Mouse (Mus musculus) heart, embryonic 14.5 days (tissue): Measurements from ENCODE around the gene Chst14. TPM values are rescaled to one million over a fixed set of nuclear protein-coding genes. Genes with fewer than 3 reads are reported as not detected.

Source experiments
- ATAC-seq: fragments of 200-750 bp; cut with Nextera tagmentation; 2 replicates; pipeline ENCODE4 v1.8.0; 2017; ENCODE audit warnings: low read depth, moderate TSS enrichment; ENCODE audit not compliant: insufficient number of reproducible peaks, insufficient read depth, low FRiP score
- H3K27ac ChIP-seq, 2 experiments: fragments of 200-500 bp in 1 of 2; fragments of 300-500 bp in 1 of 2; sonication (generic) in 1 of 2; replicated peaks in 1 of 2; 2 replicates each; pipeline ENCODE4 v1.5.1; 2012 to 2014; ENCODE audit warnings: low read depth in 2 of 2, low read length in 2 of 2, control low read depth in 1 of 2, mild to moderate bottlenecking in 1 of 2, mixed read lengths in 1 of 2; ENCODE audit not compliant: control insufficient read depth in 1 of 2, insufficient read depth in 1 of 2
- H3K27me3 ChIP-seq: fragments of 300-500 bp; sonication (generic); 2 replicates; pipeline ENCODE4 v1.6.1; 2014; ENCODE audit warnings: mild to moderate bottlenecking, low read length, control low read depth; ENCODE audit not compliant: control insufficient read depth, insufficient read depth
- H3K36me3 ChIP-seq: fragments of 300-500 bp; sonication (generic); 2 replicates; pipeline ENCODE4 v1.6.1; 2014; ENCODE audit warnings: mild to moderate bottlenecking, control low read depth, low read length, mixed read lengths; ENCODE audit not compliant: control insufficient read depth, insufficient read depth
- H3K4me1 ChIP-seq, 2 experiments: fragments of 200-500 bp in 1 of 2; fragments of 300-500 bp in 1 of 2; sonication (generic) in 1 of 2; 2 replicates each; pipeline ENCODE4 v1.6.1; 2012 to 2014; ENCODE audit warnings: low read length in 2 of 2, control low read depth in 1 of 2, mixed read lengths in 1 of 2; ENCODE audit not compliant: control insufficient read depth in 2 of 2, insufficient read depth in 2 of 2
- H3K4me2 ChIP-seq: fragments of 300-500 bp; sonication (generic); 2 replicates; pipeline ENCODE4 v1.6.1; 2014; ENCODE audit warnings: mild to moderate bottlenecking, low read length
- H3K4me3 ChIP-seq, 2 experiments: fragments of 200-500 bp in 1 of 2; fragments of 300-500 bp in 1 of 2; sonication (generic) in 1 of 2; 2 replicates each; pipeline ENCODE4 v1.5.1; 2012 to 2014; ENCODE audit warnings: low read length in 2 of 2, mild to moderate bottlenecking in 2 of 2, control low read depth in 1 of 2, low read depth in 1 of 2, moderate library complexity in 1 of 2; ENCODE audit not compliant: control insufficient read depth in 1 of 2, insufficient read depth in 1 of 2
- H3K9ac ChIP-seq: fragments of 300-500 bp; sonication (generic); 2 replicates; pipeline ENCODE4 v1.6.1; 2014; ENCODE audit warnings: mild to moderate bottlenecking, low read length
- H3K9me3 ChIP-seq: fragments of 300-500 bp; sonication (generic); 2 replicates; pipeline ENCODE4 v1.6.1; 2016; ENCODE audit warnings: low read length, control low read depth; ENCODE audit not compliant: control insufficient read depth
- WGBS: fragments of 180-500 bp; shearing (Covaris S2); extraction: QIAGEN DNeasy Blood & Tissue Kit; methylation state at CpG from one replicate; pipeline ENCODE4 v1.1.7; 2014; 5-methylcytosine and 5-hydroxymethylcytosine counted together
- polyA plus RNA-seq: library from polyadenylated mRNA; unstranded; fragments of >200 nt; fragmentation: Nextera tagmentation; extraction: Ambion mirVana; gene quantifications from 2 replicates; pipeline ENCODE4 v1.2.1, GENCODE M21; 2014

Gene Chst14
- 21.3 and 25.7 TPM in 2 replicates for polyA plus RNA-seq

DNA sequence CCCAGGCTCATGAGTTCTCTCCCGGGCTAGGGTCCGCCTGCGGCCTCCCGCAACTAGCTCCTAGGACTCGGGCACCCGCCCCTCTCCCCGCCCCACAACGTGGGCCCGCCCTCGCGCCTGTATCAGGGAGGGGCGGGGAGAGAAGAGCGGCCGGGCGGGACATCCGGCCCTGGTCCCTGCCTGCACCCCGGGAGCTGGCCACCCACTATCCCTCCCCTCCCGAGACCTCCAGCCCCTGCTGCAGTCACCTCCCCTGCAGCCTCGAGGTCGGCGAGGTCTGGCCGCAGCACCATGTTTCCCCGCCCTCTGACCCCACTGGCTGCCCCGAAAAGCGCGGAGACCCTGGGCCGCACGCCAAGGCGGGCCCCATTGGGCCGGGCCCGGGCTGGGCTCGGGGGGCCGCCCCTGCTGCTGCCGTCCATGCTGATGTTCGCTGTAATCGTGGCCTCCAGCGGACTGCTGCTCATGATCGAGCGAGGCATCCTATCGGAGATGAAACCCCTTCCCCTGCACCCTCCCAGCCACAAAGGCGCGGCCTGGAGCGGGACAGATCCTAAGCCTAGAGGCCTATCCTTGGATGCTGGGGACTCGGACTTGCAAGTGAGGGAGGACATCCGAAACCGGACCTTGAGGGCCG lies at the start of gene Chst14:
Chst14 (plus strand) TSS at position 136 of the 637 bp plus-strand sequence.
- Histone ChIP-seq H3K4me2 (peak within 1 kb of the TSS; percentile 97), H3K9ac (peak within 1 kb of the TSS; percentile 90), H3K36me3 (peaks cover 24% of the 10 kb centered on the region), H3K9me3 (no peaks in the 10 kb centered on the region), H3K4me1 (peaks cover 11 to 22% of the 10 kb centered on the region in 2 experiments), H3K27ac (peak within 1 kb of the TSS; percentile 20 to 65; a peak in 2 of 4 replicates), H3K4me3 (peak within 1 kb of the TSS; percentile 72 to 86), H3K27me3 (no peaks in the 10 kb centered on the region)
- peak; percentile 87 for ATAC-seq
- WGBS = under 1% methylated on average over 40 of the region's 47 CpGs

GRCm38 (mm10) chr2:118881019-118881418 lies 45.3 kb upstream of the Chst14 start:
- 66% methylated on average over 4 of the region's 4 CpGs for WGBS
- Histone ChIP-seq H3K36me3 (peaks cover 23% of the 10 kb centered on the region), H3K4me2 (no peak overlapping the region), H3K9me3 (no peaks in the 10 kb centered on the region), H3K4me3 (no peak overlapping the region), H3K4me1 (peaks cover 2 to 15% of the 10 kb centered on the region in 2 experiments; a peak in 3 of 4 replicates), H3K27me3 (peaks cover 14% of the 10 kb centered on the region), H3K27ac (peak overlapping the region in 1 of 2 experiments; percentile 31; a peak in 1 of 4 replicates), H3K9ac (no peak overlapping the region)
- ATAC-seq = no peak

DNA sequence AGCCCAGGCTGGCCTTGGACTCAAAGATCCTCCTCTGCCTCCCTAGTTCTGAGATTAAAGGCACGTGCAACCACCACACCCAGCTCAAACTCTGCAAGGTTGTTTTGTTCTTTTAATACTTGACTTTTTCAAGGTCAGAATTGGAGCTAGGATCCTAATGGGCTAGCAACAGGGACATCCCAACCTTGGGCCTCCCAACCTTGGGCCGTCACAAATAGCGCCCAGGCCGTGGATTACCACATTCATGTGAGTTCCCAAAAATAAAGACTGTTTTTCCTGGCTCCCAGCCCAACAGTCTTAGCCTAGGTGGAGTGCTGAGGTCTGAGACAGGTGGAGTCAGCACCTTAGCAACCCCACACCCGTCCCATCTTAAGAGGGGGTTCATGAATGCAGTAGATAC lies 44.3 kb upstream of the Chst14 start:
- Histone ChIP-seq H3K4me1 (peaks cover 2 to 15% of the 10 kb centered on the region in 2 experiments; a peak in 3 of 4 replicates), H3K9ac (no peak overlapping the region), H3K4me2 (no peak overlapping the region), H3K27ac (no peak overlapping the region), H3K4me3 (no peak overlapping the region), H3K27me3 (peaks cover 17% of the 10 kb centered on the region), H3K36me3 (peaks cover 16% of the 10 kb centered on the region), H3K9me3 (no peaks in the 10 kb centered on the region)
- WGBS = 72% methylated on average over 5 of the region's 5 CpGs
- no peak for ATAC-seq

GRCm38 (mm10) chr2:118882840-118883679 lies 43.2 kb upstream of the Chst14 start:
- Histone ChIP-seq H3K36me3 (peaks cover 5% of the 10 kb centered on the region; the same call in 1 of the 2 replicates), H3K4me2 (peak overlapping the region; percentile 74), H3K4me3 (peak overlapping the region; percentile 31 to 38), H3K4me1 (peaks cover 5 to 22% of the 10 kb centered on the region in 2 experiments), H3K27ac (no peak overlapping the region), H3K9me3 (no peaks in the 10 kb centered on the region), H3K9ac (peak overlapping the region; percentile 65; the same call in 1 of the 2 replicates), H3K27me3 (peaks cover 24% of the 10 kb centered on the region)
- 3% methylated on average over 32 of the region's 32 CpGs for WGBS
- peak; percentile 49 for ATAC-seq

GRCm38 (mm10) chr2:118887440-118887839 lies 38.9 kb upstream of the Chst14 start:
- Histone ChIP-seq H3K27me3 (peaks cover 39% of the 10 kb centered on the region), H3K36me3 (no peaks in the 10 kb centered on the region), H3K9ac (peak overlapping the region; percentile 49; the same call in 1 of the 2 replicates), H3K27ac (no peak overlapping the region), H3K4me3 (peak overlapping the region in 1 of 2 experiments; percentile 12; a peak in 2 of 4 replicates), H3K4me1 (peaks cover 9 to 16% of the 10 kb centered on the region in 2 experiments), H3K4me2 (peak overlapping the region; percentile 34), H3K9me3 (no peaks in the 10 kb centered on the region)
- no peak for ATAC-seq
- WGBS = 55% methylated on average over 13 of the region's 13 CpGs

- H3K27me3 ChIP-seq = peaks cover 44% of the 10 kb centered on the region
- H3K4me3 ChIP-seq = peak overlapping the region in 1 of 2 experiments; percentile 12; a peak in 2 of 4 replicates
- no peak for ATAC-seq
- 14% methylated on average over 14 of the region's 14 CpGs for WGBS
- H3K27ac ChIP-seq = no peak overlapping the region
- H3K9me3 ChIP-seq = no peaks in the 10 kb centered on the region
- H3K4me2 ChIP-seq = peak overlapping the region; percentile 34
- H3K9ac ChIP-seq = peak overlapping the region; percentile 49; the same call in 1 of the 2 replicates
- peaks cover 9 to 12% of the 10 kb centered on the region in 2 experiments for H3K4me1 ChIP-seq
- H3K36me3 ChIP-seq = no peaks in the 10 kb centered on the region
These were observed 38.3 kb upstream of the Chst14 start for GRCm38 (mm10) chr2:118887845-118888548.

GRCm38 (mm10) chr2:118891173-118891572 lies 35.1 kb upstream of the Chst14 start:
- no peak overlapping the region for H3K27ac ChIP-seq
- peaks cover 57% of the 10 kb centered on the region for H3K27me3 ChIP-seq
- WGBS = 89% methylated on average over 4 of the region's 4 CpGs
- no peak for ATAC-seq
- no peaks in the 10 kb centered on the region for H3K9me3 ChIP-seq
- H3K4me3 ChIP-seq = no peak overlapping the region
- no peak overlapping the region for H3K9ac ChIP-seq
- no peak overlapping the region for H3K4me2 ChIP-seq
- no peaks in the 10 kb centered on the region for H3K36me3 ChIP-seq
- peaks cover 9 to 10% of the 10 kb centered on the region in 2 experiments for H3K4me1 ChIP-seq
